Mouse (Mus musculus) urinary bladder, postnatal 0 days (tissue): ENCODE measurements around the gene Arhgap28. TPM values are rescaled to one million over a fixed set of nuclear protein-coding genes. Genes with fewer than 3 reads are reported as not detected.

ENCODE experiments used
- polyA plus RNA-seq: library from polyadenylated mRNA; unstranded; fragments of >200 nt; fragmentation: Nextera tagmentation; extraction: Ambion mirVana; gene quantifications from 2 replicates; pipeline ENCODE4 v1.2.1, GENCODE M21; 2015

The Arhgap28 gene
- polyA plus RNA-seq = 10.6 and 10.7 TPM in 2 replicates

DNA sequence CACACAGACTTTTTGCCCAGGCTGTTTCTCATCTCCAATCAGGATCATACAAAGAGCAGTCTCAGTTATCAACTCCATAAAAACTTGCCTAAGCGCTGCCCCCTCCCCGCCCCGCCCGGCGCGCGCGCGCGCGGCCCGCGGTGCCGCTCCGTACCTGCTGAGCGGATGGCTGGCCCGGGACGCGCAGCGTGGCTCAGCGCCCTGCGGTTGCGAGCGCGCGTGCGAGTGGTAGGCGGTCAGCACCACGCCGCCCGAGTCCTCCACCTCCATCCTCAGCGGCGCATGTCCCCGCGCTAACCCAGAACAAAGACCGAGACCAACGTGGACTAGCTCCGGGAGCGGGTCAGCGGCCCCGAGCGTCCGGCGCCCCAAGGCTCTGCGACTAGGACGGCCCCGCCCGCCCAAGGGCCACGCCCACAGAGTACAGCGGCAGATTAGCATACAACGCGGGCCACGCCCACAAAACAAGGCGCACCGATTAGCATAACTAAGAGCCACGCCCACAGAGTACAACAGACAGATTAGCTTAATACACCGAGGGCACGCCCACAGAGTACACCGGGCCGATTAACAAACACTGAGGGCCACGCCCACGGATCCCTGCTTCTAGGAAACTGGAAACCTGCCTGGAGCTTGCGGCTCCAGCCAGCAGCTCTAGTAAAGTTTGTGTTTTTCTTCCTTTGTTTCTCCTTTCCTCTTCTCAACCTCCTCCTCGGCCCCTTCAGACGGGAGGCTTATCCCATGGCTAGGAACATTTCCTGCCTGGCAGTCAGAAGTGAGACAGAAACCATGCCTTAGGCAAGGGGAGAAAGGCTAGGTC lies at the start of gene Arhgap28:
Arhgap28 (minus strand) TSS at position 380 of the 820 bp plus-strand sequence.

